Mouse (Mus musculus) hindlimb bud, embryonic 11.5 days (tissue): ENCODE data around the gene Plekhm1.

Experiments
- DNase-seq: peaks from one replicate; pipeline ENCODE4 v3.0.0-alpha.2; 2012; ENCODE audit warnings: low read depth, low spot score; ENCODE audit errors: extremely low spot score

Plekhm1 gene

GRCm38 (mm10) chr11:103396236-103396635, 16.3 kb downstream of the Plekhm1 start:
- no peak for DNase-seq

GRCm38 (mm10) chr11:103394604-103395003, 17.9 kb downstream of the Plekhm1 start:
- DNase-seq = no peak

- no peak for DNase-seq
These were observed 18.5 kb downstream of the Plekhm1 start for GRCm38 (mm10) chr11:103394025-103394424.

- no peak for DNase-seq
These were observed 24.5 kb downstream of the Plekhm1 start for GRCm38 (mm10) chr11:103387870-103388526.

- no peak for DNase-seq
These were observed 25.7 kb downstream of the Plekhm1 start for GRCm38 (mm10) chr11:103386827-103387226.

GRCm38 (mm10) chr11:103381956-103382613, 30.4 kb downstream of the Plekhm1 start:
- no peak for DNase-seq

DNA sequence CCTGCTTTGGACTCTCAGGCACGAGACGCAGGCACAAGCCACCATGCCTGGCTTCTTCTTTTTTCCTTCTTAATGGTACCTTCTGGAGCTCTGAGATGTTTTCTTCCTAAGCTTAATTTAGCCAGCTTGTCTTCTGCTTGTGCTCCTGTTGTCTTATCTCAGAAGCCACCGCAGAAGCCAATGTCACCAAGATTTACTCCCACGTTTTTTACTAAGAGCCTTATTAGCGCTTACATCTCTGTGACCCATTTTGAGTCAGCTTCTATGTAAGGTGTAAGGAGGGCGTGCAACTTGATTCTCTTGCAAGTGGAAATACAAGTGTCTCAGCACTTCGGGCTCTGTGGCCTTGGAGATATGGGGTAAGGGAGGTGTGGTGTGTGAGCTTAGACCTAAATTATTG, 31.0 kb downstream of the Plekhm1 start:
- no peak for DNase-seq

DNA sequence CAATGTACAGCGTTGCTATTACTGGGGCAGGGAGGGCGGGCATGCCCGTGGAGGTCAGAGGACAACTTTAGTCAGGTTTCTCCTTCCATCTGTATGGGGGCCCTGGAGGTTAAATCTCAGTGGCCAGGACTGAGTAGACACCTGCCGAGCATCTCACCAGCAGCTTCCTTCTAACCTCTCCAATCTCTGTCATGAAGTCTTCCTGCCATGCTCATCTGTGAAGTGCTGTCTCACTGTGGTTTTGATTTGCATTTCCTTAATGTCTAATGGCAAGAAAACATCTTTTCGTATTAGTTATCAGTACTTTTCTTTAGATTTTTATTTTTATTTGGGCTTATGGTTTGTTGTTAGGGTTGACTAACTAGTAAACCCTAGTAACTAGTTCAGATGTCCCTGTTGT, 32.0 kb downstream of the Plekhm1 start:
- DNase-seq = no peak

DNA sequence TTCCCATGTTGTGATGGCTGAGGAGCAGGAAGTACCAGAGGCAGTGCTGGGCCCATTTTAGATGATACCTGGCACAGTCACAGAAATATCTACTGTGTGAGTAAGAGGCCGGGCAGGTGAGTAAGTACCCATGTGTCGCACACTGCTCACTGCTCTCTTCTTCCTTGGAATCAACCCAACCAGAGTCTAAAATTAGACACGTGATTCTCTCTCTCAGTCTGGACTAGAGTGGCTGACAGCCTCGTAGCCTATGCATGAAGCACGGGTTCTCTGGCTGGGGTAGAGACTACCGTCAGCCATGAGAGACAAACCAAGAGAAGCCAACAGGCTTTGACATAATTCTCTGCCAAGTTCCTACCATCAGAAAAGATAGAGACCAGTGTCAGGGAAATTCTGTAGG, 34.1 kb downstream of the Plekhm1 start:
- DNase-seq = no peak

DNA sequence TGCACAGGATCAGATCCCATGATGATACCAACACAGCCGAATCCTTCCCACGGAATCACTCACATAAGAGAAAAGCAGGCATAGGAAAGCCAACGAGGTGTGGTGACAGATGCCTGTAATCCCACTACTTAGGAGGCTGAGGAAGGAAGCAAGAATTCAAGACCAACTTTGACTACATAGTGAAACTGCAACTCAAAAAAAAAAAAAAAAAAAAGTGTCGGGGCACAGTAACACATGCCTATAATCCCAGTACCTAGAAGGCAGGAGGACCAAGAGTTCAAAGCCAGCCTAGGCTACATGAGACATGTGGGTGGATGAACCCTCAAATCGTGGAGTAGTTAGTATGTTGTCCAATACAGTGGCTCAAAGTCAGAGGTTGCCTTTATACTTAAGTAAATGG, 36.7 kb downstream of the Plekhm1 start:
- no peak for DNase-seq

GRCm38 (mm10) chr11:103375258-103375657, 37.2 kb downstream of the Plekhm1 start:
- DNase-seq = no peak

- no peak for DNase-seq
These were observed 38.6 kb downstream of the Plekhm1 start for GRCm38 (mm10) chr11:103373922-103374321.

DNA sequence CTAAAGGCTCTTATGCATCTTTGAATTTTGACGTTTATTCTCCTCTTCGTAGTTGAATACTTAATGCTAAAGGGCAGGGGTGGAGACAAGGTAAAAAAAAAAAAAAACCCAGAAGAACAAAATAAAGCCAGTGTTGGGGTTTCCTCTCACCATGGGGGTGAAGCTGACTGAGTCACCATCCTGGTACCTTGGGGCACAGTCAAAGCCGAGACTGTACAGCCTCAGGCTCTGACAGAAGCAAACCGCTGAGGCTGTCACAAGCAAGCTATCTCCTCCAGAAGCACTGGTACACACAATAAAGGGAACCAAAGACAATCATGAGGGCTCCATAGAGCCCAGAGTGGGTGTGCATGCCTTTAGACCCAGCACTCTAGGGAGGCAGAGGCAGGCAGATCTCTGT, 39.9 kb downstream of the Plekhm1 start:
- DNase-seq = no peak

DNA sequence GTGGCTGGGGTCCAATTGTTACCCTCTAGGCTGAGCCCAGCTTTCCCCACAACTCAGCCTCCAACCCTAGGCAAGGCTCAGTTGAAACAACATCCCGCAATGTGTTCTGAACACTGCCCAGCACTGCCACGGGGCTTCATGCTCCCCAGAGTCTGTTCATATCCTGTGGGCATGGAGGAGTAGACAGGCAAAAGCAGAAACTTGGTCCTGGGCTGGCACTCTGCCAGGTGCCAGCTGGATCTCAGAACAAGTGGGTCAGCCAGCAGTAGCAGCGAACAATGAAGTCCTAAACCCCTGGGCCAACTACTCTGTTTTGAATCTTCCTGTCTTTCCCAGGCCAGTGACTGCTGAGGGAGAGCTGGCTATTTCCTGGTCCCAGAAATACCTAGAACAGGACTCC, 40.4 kb downstream of the Plekhm1 start:
- no peak for DNase-seq

DNA sequence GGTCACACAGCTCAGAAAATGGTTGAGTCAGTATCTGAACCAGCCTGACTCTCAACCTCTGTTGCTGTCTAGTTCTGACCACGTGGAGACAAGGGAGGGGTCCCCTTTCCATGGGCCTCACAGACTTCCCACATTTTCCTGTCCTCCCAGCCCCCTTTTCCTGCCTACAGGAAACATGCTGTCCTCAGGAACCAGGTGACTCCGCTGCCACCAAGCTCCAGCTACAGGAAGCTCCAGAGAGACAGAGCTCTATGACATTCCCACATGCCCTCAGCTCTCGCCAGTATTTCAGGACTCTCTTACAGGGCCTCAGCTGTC, 41.3 kb downstream of the Plekhm1 start:
- DNase-seq = no peak

DNA sequence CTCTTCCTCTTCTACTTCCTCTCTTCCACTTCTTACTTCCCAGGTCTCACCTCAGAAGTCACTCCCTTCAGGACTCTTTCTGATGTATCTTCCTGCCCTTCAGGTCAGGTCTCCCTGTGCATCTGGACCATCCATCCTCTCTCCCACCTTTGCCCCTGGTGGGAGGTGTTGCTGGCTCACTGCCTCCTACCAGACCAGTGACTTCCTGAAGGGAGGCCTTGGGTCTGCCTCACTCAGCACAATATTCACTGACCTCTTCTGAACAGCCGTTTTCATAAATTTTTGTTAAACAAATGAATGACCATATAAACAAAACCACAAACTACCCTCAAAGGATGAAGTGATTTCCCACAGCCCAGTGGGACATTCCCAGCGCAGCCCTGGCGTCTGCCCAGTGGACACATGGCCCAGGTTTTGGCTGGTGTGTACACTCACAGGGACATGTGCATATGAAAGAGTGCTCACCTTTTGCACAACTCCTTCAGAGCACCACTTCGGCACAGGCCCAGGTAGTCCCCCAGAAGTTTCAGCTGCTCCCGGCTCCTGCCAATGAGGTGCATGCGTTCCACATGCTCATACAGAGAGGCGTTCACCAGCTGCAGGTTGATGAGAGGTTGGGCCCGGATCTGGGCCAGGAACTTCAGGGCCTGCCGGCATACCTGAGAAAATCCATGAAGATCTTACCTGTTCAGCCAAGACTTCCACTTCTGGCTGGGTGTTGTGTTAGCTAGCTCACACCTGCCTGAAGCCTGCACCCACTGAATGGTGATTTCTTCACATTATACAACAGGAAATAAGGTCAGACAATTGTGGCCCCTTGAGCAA, 41.9 kb downstream of the Plekhm1 start:
- no peak for DNase-seq

GRCm38 (mm10) chr11:103365530-103365929, 47.0 kb downstream of the Plekhm1 start:
- DNase-seq = no peak

GRCm38 (mm10) chr11:103365022-103365421, 47.5 kb downstream of the Plekhm1 start:
- DNase-seq = no peak

DNA sequence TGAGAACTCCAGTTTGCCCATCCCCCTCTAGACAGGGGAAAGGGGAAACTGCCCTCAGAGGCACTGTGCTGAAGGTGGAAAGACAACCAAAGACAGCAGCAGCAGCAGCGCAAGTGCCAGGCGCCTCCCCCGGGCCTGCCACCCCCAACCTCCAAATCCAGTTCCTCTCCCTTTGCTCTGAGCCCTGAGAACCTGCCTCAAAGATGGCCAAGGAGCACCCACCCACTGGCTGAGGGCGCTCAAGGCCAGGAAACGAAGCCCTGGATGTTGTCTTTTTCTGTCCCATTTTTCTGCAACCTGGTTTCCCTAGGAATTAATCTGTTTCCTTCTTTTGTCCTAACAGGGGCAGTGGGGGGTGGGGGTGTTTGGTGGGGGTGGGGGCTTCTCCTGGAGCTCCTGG, 48.2 kb downstream of the Plekhm1 start:
- DNase-seq = no peak

DNA sequence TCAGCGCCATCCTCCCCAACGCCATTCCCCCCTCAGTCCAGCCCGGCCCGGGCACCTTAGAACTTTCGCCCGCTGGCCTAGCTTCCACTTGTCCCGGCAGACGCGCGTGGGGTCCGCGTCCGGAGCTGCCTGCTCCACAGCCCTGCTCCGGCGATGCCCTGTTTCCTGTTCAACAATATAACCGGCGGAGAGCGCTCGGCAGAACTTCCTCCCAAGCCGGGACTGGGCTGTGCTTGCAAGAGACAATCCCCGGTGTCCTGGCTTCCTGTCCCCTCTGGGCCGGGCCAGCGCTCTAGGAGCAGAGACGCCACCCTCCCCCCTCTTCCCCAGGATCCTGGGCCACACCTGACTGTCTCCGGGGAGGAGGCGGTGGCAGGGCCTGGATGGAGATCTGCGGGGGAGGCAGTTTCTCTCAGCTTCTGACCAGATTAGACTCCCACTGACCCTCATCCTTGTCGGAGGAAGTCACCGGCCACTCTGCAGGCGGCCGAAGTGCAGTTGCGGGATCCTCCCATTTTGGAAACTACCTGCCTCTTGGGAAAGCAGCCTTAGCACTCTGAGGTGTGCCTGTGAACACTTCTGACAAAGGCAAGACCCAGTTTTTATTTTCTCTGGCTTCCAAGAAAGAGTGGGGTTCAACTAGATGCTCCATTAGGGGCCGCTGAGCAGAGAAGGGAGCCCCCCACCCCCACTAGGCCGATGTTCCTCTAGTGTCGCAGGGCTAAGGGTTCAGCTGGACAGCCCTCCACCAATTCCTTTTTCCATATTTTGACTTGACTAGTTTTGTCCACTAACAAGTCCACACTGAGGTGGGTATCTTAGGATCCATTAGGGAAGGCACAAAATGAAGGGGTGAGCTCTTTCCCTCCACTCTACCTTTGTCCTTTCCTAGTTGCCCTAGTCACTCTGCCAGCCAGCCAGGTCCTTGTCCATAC, 49.0 kb downstream of the Plekhm1 start, which contains the start of gene Arhgap27:
Arhgap27 (minus strand) TSS at position 479 of the 935 bp plus-strand sequence.
- DNase-seq = no peak
